Mouse (Mus musculus) lung, embryonic 16.5 days (tissue): ENCODE results near the gene Usp22. TPM values are rescaled to one million over a fixed set of nuclear protein-coding genes. Genes with fewer than 3 reads are reported as not detected.
"Not testable (repeated sequence)": the region's sequence is repeated elsewhere in the genome, so short reads cannot be mapped to it uniquely, and the experiment has no call there.

ENCODE experiments used
- ATAC-seq: fragments of 200-750 bp; cut with Nextera tagmentation; 2 replicates; pipeline ENCODE4 v1.8.0; 2017; ENCODE audit warnings: low read depth, mild to moderate bottlenecking, moderate library complexity
- H3K27ac ChIP-seq: fragments of 300-500 bp; sonication (generic); 2 replicates; pipeline ENCODE4 v1.5.1; 2014; ENCODE audit warnings: mild to moderate bottlenecking, control low read depth, low read length
- H3K27me3 ChIP-seq: fragments of 300-500 bp; sonication (generic); 2 replicates; pipeline ENCODE4 v1.6.1; 2014; ENCODE audit warnings: low read depth, low read length, mixed read lengths; ENCODE audit not compliant: control insufficient read depth, insufficient read depth
- H3K36me3 ChIP-seq: fragments of 300-500 bp; sonication (generic); 2 replicates; pipeline ENCODE4 v1.6.1; 2014; ENCODE audit warnings: low read length; ENCODE audit not compliant: control insufficient read depth, insufficient read depth
- H3K4me1 ChIP-seq: fragments of 300-500 bp; sonication (generic); replicated peaks from 2 replicates; pipeline ENCODE4 v1.6.1; 2014; ENCODE audit warnings: low read length, mixed read lengths; ENCODE audit not compliant: control insufficient read depth, insufficient read depth
- H3K4me2 ChIP-seq: fragments of 300-500 bp; sonication (generic); 2 replicates; pipeline ENCODE4 v1.6.1; 2014; ENCODE audit warnings: low read depth, low read length, control low read depth
- H3K4me3 ChIP-seq: fragments of 300-500 bp; sonication (generic); 2 replicates; pipeline ENCODE4 v1.5.1; 2014; ENCODE audit warnings: mild to moderate bottlenecking, low read length, control low read depth
- H3K9ac ChIP-seq: fragments of 300-500 bp; sonication (generic); 2 replicates; pipeline ENCODE4 v1.6.1; 2014; ENCODE audit warnings: low read length, control low read depth
- H3K9me3 ChIP-seq: fragments of 300-500 bp; sonication (generic); 2 replicates; pipeline ENCODE4 v1.6.1; 2016; ENCODE audit warnings: low read length; ENCODE audit not compliant: control insufficient read depth
- WGBS: fragments of 180-500 bp; shearing (Covaris S2); extraction: QIAGEN DNeasy Blood & Tissue Kit; methylation state at CpG from one replicate; pipeline ENCODE4 v1.1.7; 2014; 5-methylcytosine and 5-hydroxymethylcytosine counted together
- polyA plus RNA-seq: library from polyadenylated mRNA; unstranded; fragments of >200 nt; fragmentation: Nextera tagmentation; extraction: Ambion mirVana; gene quantifications from 2 replicates; pipeline ENCODE4 v1.2.1, GENCODE M21; 2015

The Usp22 gene
- polyA plus RNA-seq, 1 experiment from 2014 or later = 103 TPM

DNA sequence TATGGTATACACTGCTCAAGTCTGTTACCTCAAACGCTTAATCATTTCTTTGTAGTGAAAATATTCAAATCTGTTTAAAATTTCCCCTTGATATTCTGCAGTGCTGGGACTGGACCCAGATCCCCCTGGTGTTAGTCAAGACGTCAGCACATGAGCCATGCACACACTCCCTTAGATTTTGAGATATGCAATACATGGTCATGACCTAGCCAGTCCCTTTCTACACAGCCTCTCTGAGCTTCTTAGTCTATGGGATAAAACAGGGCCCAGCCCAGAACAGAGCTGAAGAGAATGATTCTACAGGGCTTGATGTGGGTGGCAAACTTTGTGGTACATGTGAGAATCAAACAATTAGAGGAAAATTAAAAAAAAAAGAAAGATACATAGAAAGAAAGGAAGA is 33.2 kb downstream of the Usp22 start:
- 71% methylated on average over 2 of the region's 2 CpGs for WGBS
- ATAC-seq = no peak
- no peak overlapping the region for H3K9ac ChIP-seq

DNA sequence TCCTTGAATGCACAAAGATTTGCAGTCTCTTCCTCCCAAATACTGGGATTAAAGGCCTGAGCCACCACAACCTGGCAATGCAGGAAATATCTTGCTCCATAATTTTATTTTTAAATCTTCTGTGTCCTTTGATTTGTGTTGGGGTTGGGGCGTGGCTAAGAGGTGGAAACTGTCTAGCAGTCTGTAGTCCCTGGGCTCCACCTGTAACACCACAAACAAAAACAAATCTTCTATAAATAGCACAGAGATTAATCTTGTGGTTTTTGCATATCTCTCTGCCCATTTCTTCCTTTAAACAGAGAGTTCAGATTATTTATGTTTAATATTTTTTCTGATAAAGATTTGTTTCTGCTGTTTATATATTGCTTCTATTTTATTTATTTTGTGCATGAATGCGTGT is 41.9 kb downstream of the Usp22 start:
- H3K36me3 ChIP-seq = no peaks in the 10 kb centered on the region
- 62% methylated on average over 2 of the region's 2 CpGs for WGBS
- ATAC-seq = no peak
- H3K4me2 ChIP-seq = no peak overlapping the region
- H3K9me3 ChIP-seq = no peaks in the 10 kb centered on the region
- no peaks in the 10 kb centered on the region for H3K4me1 ChIP-seq
- H3K9ac ChIP-seq = no peak overlapping the region
- H3K27ac ChIP-seq = no peak overlapping the region
- H3K27me3 ChIP-seq = no peaks in the 10 kb centered on the region
- H3K4me3 ChIP-seq = no peak overlapping the region

More for the DNA sequence above, 33.2 kb downstream of the Usp22 start:
- H3K9me3 ChIP-seq = no peaks in the 10 kb centered on the region
- no peak overlapping the region for H3K27ac ChIP-seq
- no peaks in the 10 kb centered on the region for H3K27me3 ChIP-seq
- H3K4me2 ChIP-seq = no peak overlapping the region
- no peaks in the 10 kb centered on the region for H3K4me1 ChIP-seq
- no peak overlapping the region for H3K4me3 ChIP-seq
- H3K36me3 ChIP-seq = no peaks in the 10 kb centered on the region

- not testable (repeated sequence) for ATAC-seq, H3K4me2 ChIP-seq, H3K4me3 ChIP-seq, H3K9ac ChIP-seq, H3K27ac ChIP-seq, H3K4me1 ChIP-seq, H3K36me3 ChIP-seq, H3K9me3 ChIP-seq, H3K27me3 ChIP-seq
- WGBS = 74% methylated on average over 4 of the region's 4 CpGs
These were observed 44.2 kb downstream of the Usp22 start for GRCm38 (mm10) chr11:61130646-61131045.

DNA sequence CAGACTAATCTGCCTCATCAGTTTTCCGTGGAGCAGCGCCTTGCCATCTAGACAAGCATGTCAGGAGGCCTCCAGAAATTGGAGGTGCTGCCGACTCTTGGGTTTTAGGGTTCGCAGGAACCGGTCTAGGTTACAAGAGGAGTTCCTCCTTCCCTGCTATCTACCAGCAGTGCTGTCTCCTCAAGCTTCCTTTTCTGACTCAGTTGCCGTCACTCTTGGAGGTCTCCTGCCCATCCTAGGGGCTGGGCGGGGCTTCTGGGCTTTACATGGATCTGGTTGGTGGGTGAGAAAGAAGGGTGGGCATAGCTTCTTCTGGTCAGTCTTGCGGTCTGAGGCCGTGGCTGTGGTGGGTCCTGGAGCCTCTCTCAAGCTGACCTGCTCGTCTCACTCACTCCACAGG is 45.5 kb downstream of the Usp22 start:
- H3K36me3 ChIP-seq = no peaks in the 10 kb centered on the region
- no peak overlapping the region for H3K27ac ChIP-seq
- H3K4me1 ChIP-seq = no peaks in the 10 kb centered on the region
- 45% methylated on average over 10 of the region's 10 CpGs for WGBS
- H3K4me2 ChIP-seq = no peak overlapping the region
- H3K27me3 ChIP-seq = no peaks in the 10 kb centered on the region
- no peaks in the 10 kb centered on the region for H3K9me3 ChIP-seq
- H3K9ac ChIP-seq = no peak overlapping the region
- no peak overlapping the region for H3K4me3 ChIP-seq
- ATAC-seq = no peak

DNA sequence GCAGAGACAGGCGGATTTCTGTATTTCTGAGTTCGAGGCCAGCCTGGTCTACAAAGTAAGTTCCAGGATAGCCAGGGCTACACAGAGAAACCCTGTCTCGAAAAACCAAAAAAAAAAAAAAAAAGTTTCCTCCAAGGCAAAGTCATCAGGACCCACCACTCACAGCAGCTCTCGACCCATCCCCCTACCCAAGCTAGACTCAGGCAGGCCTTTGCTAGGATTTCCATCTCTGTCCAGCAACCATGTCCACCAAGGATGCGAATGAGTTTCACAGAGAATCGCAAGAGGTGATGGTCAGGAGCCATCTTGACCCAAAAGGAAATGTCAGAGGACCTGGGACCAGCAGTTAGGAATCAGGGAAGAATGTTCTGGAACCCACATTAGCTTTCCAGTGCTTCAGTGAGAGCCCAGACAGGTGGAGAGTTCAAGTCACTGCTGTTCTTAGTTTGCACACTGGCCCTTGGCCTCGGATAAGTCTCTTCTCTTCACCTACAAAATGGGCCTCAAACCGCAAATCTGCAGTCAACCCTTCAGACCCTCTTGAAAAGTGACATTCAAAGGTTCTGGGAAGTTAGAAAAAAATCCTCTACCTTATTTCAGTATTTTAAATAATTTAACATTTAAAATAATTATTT is 47.3 kb downstream of the Usp22 start:
- H3K27me3 ChIP-seq = no peaks in the 10 kb centered on the region
- no peaks in the 10 kb centered on the region for H3K9me3 ChIP-seq
- no peak for ATAC-seq
- no peaks in the 10 kb centered on the region for H3K36me3 ChIP-seq
- WGBS = 87% methylated on average over 8 of the region's 8 CpGs
- H3K4me2 ChIP-seq = no peak overlapping the region
- no peak overlapping the region for H3K4me3 ChIP-seq
- H3K4me1 ChIP-seq = no peaks in the 10 kb centered on the region
- no peak overlapping the region for H3K27ac ChIP-seq
- no peak overlapping the region for H3K9ac ChIP-seq

- Histone ChIP-seq H3K4me3 (no peak within 1 kb of the TSS), H3K4me1 (no peaks in the 10 kb centered on the region), H3K4me2 (no peak within 1 kb of the TSS), H3K9me3 (no peaks in the 10 kb centered on the region), H3K36me3 (no peaks in the 10 kb centered on the region), H3K9ac (no peak within 1 kb of the TSS), H3K27me3 (no peaks in the 10 kb centered on the region), H3K27ac (no peak within 1 kb of the TSS)
- WGBS = 77% methylated on average over 23 of the region's 23 CpGs
- ATAC-seq = no peak
These were observed 48.1 kb downstream of the Usp22 start, which contains the start of gene Tnfrsf13b for GRCm38 (mm10) chr11:61126606-61127355. TSS of gene Tnfrsf13b (plus strand) at chr11:61126755.

DNA sequence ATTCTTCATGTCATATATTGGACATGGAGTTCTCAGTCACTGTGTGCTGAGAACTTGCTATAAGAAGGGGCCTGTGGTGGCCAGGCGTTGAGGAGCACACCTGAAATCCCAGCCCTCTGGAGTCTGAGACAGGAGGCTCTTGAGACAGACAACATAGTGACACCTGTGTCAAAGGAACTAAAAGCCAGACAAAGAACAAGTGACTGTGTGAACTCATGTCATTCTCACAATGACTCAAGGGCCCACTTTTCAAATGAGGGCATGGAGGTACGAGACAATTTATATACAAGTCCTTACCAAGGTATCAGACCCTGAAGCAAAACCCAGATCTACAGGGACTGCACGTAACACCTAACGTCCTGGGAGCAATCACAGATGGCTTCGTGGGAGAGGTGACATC is 48.9 kb downstream of the Usp22 start:
- no peaks in the 10 kb centered on the region for H3K27me3 ChIP-seq
- H3K4me3 ChIP-seq = no peak overlapping the region
- H3K27ac ChIP-seq = no peak overlapping the region
- no peak for ATAC-seq
- no peak overlapping the region for H3K4me2 ChIP-seq
- H3K9me3 ChIP-seq = no peaks in the 10 kb centered on the region
- no peaks in the 10 kb centered on the region for H3K36me3 ChIP-seq
- 79% methylated on average over 5 of the region's 5 CpGs for WGBS
- no peak overlapping the region for H3K9ac ChIP-seq
- H3K4me1 ChIP-seq = no peaks in the 10 kb centered on the region

DNA sequence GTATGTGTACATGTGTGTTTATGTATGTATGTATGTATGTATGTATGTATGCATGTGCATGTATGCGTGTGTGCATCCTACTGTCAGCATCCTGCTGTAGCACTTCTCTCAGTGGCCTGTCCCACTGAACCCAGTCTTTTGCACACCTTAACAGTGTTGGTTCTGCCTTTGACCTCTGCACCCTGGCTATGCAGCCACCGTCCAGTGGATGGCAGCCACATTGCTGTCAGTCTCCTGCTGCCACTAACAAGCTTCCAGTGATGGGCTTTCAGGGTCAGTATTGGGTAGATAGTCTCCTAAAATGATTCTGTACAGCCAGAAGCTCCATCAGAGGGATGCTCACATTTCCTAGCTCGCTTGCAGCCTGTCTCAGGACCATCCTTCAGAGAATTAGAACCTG is 51.0 kb downstream of the Usp22 start:
- no peak overlapping the region for H3K4me3 ChIP-seq
- no peak overlapping the region for H3K9ac ChIP-seq
- H3K4me1 ChIP-seq = no peaks in the 10 kb centered on the region
- WGBS = 54% methylated on average over 3 of the region's 3 CpGs
- H3K36me3 ChIP-seq = no peaks in the 10 kb centered on the region
- H3K27ac ChIP-seq = no peak overlapping the region
- no peak overlapping the region for H3K4me2 ChIP-seq
- no peaks in the 10 kb centered on the region for H3K27me3 ChIP-seq
- no peaks in the 10 kb centered on the region for H3K9me3 ChIP-seq
- no peak for ATAC-seq

GRCm38 (mm10) chr11:61122769-61123288 is 52.0 kb downstream of the Usp22 start:
- H3K27me3 ChIP-seq = no peaks in the 10 kb centered on the region
- no peaks in the 10 kb centered on the region for H3K4me1 ChIP-seq
- no peaks in the 10 kb centered on the region for H3K9me3 ChIP-seq
- ATAC-seq = no peak
- WGBS = 84% methylated on average over 8 of the region's 8 CpGs
- H3K9ac ChIP-seq = no peak overlapping the region
- H3K36me3 ChIP-seq = no peaks in the 10 kb centered on the region
- H3K27ac ChIP-seq = no peak overlapping the region
- H3K4me3 ChIP-seq = no peak overlapping the region
- H3K4me2 ChIP-seq = no peak overlapping the region
